Mouse (Mus musculus): ENCODE measurements around the gene Reck. TPM values are rescaled to one million over a fixed set of nuclear protein-coding genes. Genes with fewer than 3 reads are reported as not detected.

Reck gene
- polyA plus RNA-seq, 1 experiment, result 25.1 TPM

- no peak overlapping the region for H3K27ac ChIP-seq (ENCODE audit: insufficient read depth, low read length)
- TF ChIP-seq POLR2A (IDR thresholded peaks at IDR 0.05; ENCODE audit: low read depth, low read length) (no peak), CTCF (IDR thresholded peaks at IDR 0.05; ENCODE audit: borderline replicate concordance, insufficient read depth, low read length) (peak; percentile 65; the same call in 1 of the 2 replicates)
- H3K4me1 ChIP-seq (ENCODE audit: control insufficient read depth, insufficient read depth, low read length), result no peaks in the 10 kb centered on the region
Measured at GRCm38 (mm10) chr4:43860744-43861519, 14.4 kb upstream of the Reck start.

GRCm38 (mm10) chr4:43863298-43863697 lies 12.0 kb upstream of the Reck start:
- Histone ChIP-seq H3K27ac (ENCODE audit: insufficient read depth, low read length) (no peak overlapping the region), H3K4me3 (ENCODE audit: insufficient read depth, low read length) (no peak overlapping the region), H3K4me1 (ENCODE audit: control insufficient read depth, insufficient read depth, low read length) (no peaks in the 10 kb centered on the region)
- TF ChIP-seq POLR2A (IDR thresholded peaks at IDR 0.05; ENCODE audit: low read depth, low read length), result no peak
- TF ChIP-seq CTCF (IDR thresholded peaks at IDR 0.05; ENCODE audit: borderline replicate concordance, insufficient read depth, low read length), result no peak

More at GRCm38 (mm10) chr4:43860744-43861519, 14.4 kb upstream of the Reck start:
- H3K4me3 ChIP-seq (ENCODE audit: insufficient read depth, low read length), result no peak overlapping the region

GRCm38 (mm10) chr4:43869821-43870220 lies 5.5 kb upstream of the Reck start:
- no peak overlapping the region for H3K27ac ChIP-seq (ENCODE audit: insufficient read depth, low read length)
- no peaks in the 10 kb centered on the region for H3K4me1 ChIP-seq (ENCODE audit: control insufficient read depth, insufficient read depth, low read length)
- TF ChIP-seq CTCF (IDR thresholded peaks at IDR 0.05; ENCODE audit: borderline replicate concordance, insufficient read depth, low read length), result no peak
- H3K4me3 ChIP-seq (ENCODE audit: insufficient read depth, low read length), result no peak overlapping the region

GRCm38 (mm10) chr4:43874501-43874900 lies 829 bp upstream of the Reck start:
- Histone ChIP-seq H3K27ac (ENCODE audit: insufficient read depth, low read length) (no peak overlapping the region), H3K4me3 (ENCODE audit: insufficient read depth, low read length) (no peak overlapping the region), H3K4me1 (ENCODE audit: control insufficient read depth, insufficient read depth, low read length) (peaks cover 8% of the 10 kb centered on the region)
- no peak for TF ChIP-seq CTCF (IDR thresholded peaks at IDR 0.05; ENCODE audit: borderline replicate concordance, insufficient read depth, low read length)
- TF ChIP-seq POLR2A (IDR thresholded peaks at IDR 0.05; ENCODE audit: low read depth, low read length), result no peak

GRCm38 (mm10) chr4:43875919-43876411 lies 635 bp downstream of the Reck start:
- TF ChIP-seq CTCF (IDR thresholded peaks at IDR 0.05; ENCODE audit: borderline replicate concordance, insufficient read depth, low read length), result no peak
- no peak for TF ChIP-seq POLR2A (IDR thresholded peaks at IDR 0.05; ENCODE audit: low read depth, low read length)
- peak overlapping the region; percentile 63 for H3K4me3 ChIP-seq (ENCODE audit: insufficient read depth, low read length)
- no peak overlapping the region for H3K27ac ChIP-seq (ENCODE audit: insufficient read depth, low read length)

GRCm38 (mm10) chr4:43877230-43877629 lies 1.9 kb downstream of the Reck start:
- peaks cover 8% of the 10 kb centered on the region for H3K4me1 ChIP-seq (ENCODE audit: control insufficient read depth, insufficient read depth, low read length)
- no peak for TF ChIP-seq POLR2A (IDR thresholded peaks at IDR 0.05; ENCODE audit: low read depth, low read length)
- H3K4me3 ChIP-seq (ENCODE audit: insufficient read depth, low read length), result no peak overlapping the region
- no peak overlapping the region for H3K27ac ChIP-seq (ENCODE audit: insufficient read depth, low read length)

More at GRCm38 (mm10) chr4:43875919-43876411, 635 bp downstream of the Reck start:
- peaks cover 8% of the 10 kb centered on the region for H3K4me1 ChIP-seq (ENCODE audit: control insufficient read depth, insufficient read depth, low read length)

- TF ChIP-seq CTCF (IDR thresholded peaks at IDR 0.05; ENCODE audit: borderline replicate concordance, insufficient read depth, low read length), result no peak
- no peak for TF ChIP-seq POLR2A (IDR thresholded peaks at IDR 0.05; ENCODE audit: low read depth, low read length)
- no peak overlapping the region; the same call in 1 of the 2 replicates for H3K4me3 ChIP-seq (ENCODE audit: insufficient read depth, low read length)
- H3K4me1 ChIP-seq (ENCODE audit: control insufficient read depth, insufficient read depth, low read length), result peaks cover 8% of the 10 kb centered on the region
- peak overlapping the region; percentile 76 for H3K27ac ChIP-seq (ENCODE audit: insufficient read depth, low read length)
Measured at GRCm38 (mm10) chr4:43878121-43878776, 2.9 kb downstream of the Reck start.

- TF ChIP-seq POLR2A (IDR thresholded peaks at IDR 0.05; ENCODE audit: low read depth, low read length) (no peak), CTCF (IDR thresholded peaks at IDR 0.05; ENCODE audit: borderline replicate concordance, insufficient read depth, low read length) (no peak)
- Histone ChIP-seq H3K4me3 (ENCODE audit: insufficient read depth, low read length) (no peak overlapping the region), H3K27ac (ENCODE audit: insufficient read depth, low read length) (no peak overlapping the region), H3K4me1 (ENCODE audit: control insufficient read depth, insufficient read depth, low read length) (peaks cover 12% of the 10 kb centered on the region)
Measured at GRCm38 (mm10) chr4:43879566-43879965, 4.2 kb downstream of the Reck start.

GRCm38 (mm10) chr4:43884196-43884595 lies 8.9 kb downstream of the Reck start:
- no peak overlapping the region for H3K4me3 ChIP-seq (ENCODE audit: insufficient read depth, low read length)
- H3K4me1 ChIP-seq (ENCODE audit: control insufficient read depth, insufficient read depth, low read length), result peaks cover 6% of the 10 kb centered on the region
- H3K27ac ChIP-seq (ENCODE audit: insufficient read depth, low read length), result no peak overlapping the region

GRCm38 (mm10) chr4:43891247-43891646 lies 15.9 kb downstream of the Reck start:
- H3K27ac ChIP-seq (ENCODE audit: insufficient read depth, low read length), result no peak overlapping the region
- TF ChIP-seq POLR2A (IDR thresholded peaks at IDR 0.05; ENCODE audit: low read depth, low read length) (no peak), CTCF (IDR thresholded peaks at IDR 0.05; ENCODE audit: borderline replicate concordance, insufficient read depth, low read length) (no peak)
- H3K4me3 ChIP-seq (ENCODE audit: insufficient read depth, low read length), result no peak overlapping the region
- H3K4me1 ChIP-seq (ENCODE audit: control insufficient read depth, insufficient read depth, low read length), result no peaks in the 10 kb centered on the region

More at GRCm38 (mm10) chr4:43884196-43884595, 8.9 kb downstream of the Reck start:
- TF ChIP-seq POLR2A (IDR thresholded peaks at IDR 0.05; ENCODE audit: low read depth, low read length) (no peak), CTCF (IDR thresholded peaks at IDR 0.05; ENCODE audit: borderline replicate concordance, insufficient read depth, low read length) (no peak)
